Mouse (Mus musculus): Measurements from ENCODE around the gene Kifc3. TPM values are rescaled to one million over a fixed set of nuclear protein-coding genes. Genes with fewer than 3 reads are reported as not detected.
A peak's percentile ranks its signal among the peaks of the same experiment; 100 is the strongest.

Gene Kifc3
- total RNA-seq, 2 experiments from 2014 or later = 55.9 to 58.7 TPM

GRCm38 (mm10) chr8:95137201-95137600 lies 65.4 kb downstream of the Kifc3 start:
- DNase-seq (ENCODE audit: low spot score in 2 of 2) = no peak

GRCm38 (mm10) chr8:95136218-95136617 lies 66.4 kb downstream of the Kifc3 start:
- DNase-seq (ENCODE audit: low spot score in 2 of 2) = no peak

- no peak for DNase-seq (ENCODE audit: low spot score in 2 of 2)
Observed at GRCm38 (mm10) chr8:95135242-95135641, 67.4 kb downstream of the Kifc3 start.

GRCm38 (mm10) chr8:95134186-95134585 lies 68.4 kb downstream of the Kifc3 start:
- DNase-seq (ENCODE audit: low spot score in 2 of 2) = no peak

GRCm38 (mm10) chr8:95131983-95132382 lies 70.6 kb downstream of the Kifc3 start:
- no peak for DNase-seq (ENCODE audit: low spot score in 2 of 2)

- DNase-seq (ENCODE audit: low spot score in 2 of 2) = no peak
Observed at GRCm38 (mm10) chr8:95130966-95131537, 71.6 kb downstream of the Kifc3 start.

- DNase-seq (ENCODE audit: low spot score in 2 of 2) = no peak
Observed at GRCm38 (mm10) chr8:95128750-95129260, 73.8 kb downstream of the Kifc3 start.

GRCm38 (mm10) chr8:95127658-95128057 lies 75.0 kb downstream of the Kifc3 start:
- DNase-seq (ENCODE audit: low spot score in 2 of 2) = no peak

GRCm38 (mm10) chr8:95126497-95126896 lies 76.1 kb downstream of the Kifc3 start:
- no peak for DNase-seq (ENCODE audit: low spot score in 2 of 2)

- DNase-seq (ENCODE audit: low spot score in 2 of 2) = no peak
Observed at GRCm38 (mm10) chr8:95123455-95123854, 79.2 kb downstream of the Kifc3 start.

- DNase-seq (ENCODE audit: low spot score in 2 of 2) = peak in 1 of 2 experiments; percentile 29
Observed at GRCm38 (mm10) chr8:95113750-95114149, 88.9 kb downstream of the Kifc3 start.

- no peak for DNase-seq (ENCODE audit: low spot score in 2 of 2)
Observed at GRCm38 (mm10) chr8:95113108-95113507, 89.5 kb downstream of the Kifc3 start.

GRCm38 (mm10) chr8:95112594-95112993 lies 90.0 kb downstream of the Kifc3 start:
- no peak for DNase-seq (ENCODE audit: low spot score in 2 of 2)

- no peak for DNase-seq (ENCODE audit: low spot score in 2 of 2)
Observed at GRCm38 (mm10) chr8:95107306-95107705, 95.3 kb downstream of the Kifc3 start.

- DNase-seq (ENCODE audit: low spot score in 2 of 2) = no peak
Observed at GRCm38 (mm10) chr8:95101972-95102371, 100.6 kb downstream of the Kifc3 start.

- DNase-seq (ENCODE audit: low spot score in 2 of 2) = peak; percentile 73 to 79
Observed at GRCm38 (mm10) chr8:95099009-95099408, 103.6 kb downstream of the Kifc3 start.

GRCm38 (mm10) chr8:95093574-95093973 lies 109.0 kb downstream of the Kifc3 start:
- DNase-seq (ENCODE audit: low spot score in 2 of 2) = no peak

GRCm38 (mm10) chr8:95085432-95086141 lies 117.0 kb downstream of the Kifc3 start:
- DNase-seq (ENCODE audit: low spot score in 2 of 2) = no peak

GRCm38 (mm10) chr8:95084744-95085431 lies 117.7 kb downstream of the Kifc3 start:
- DNase-seq (ENCODE audit: low spot score in 2 of 2) = no peak

GRCm38 (mm10) chr8:95084261-95084660 lies 118.4 kb downstream of the Kifc3 start:
- no peak for DNase-seq (ENCODE audit: low spot score in 2 of 2)

- DNase-seq (ENCODE audit: low spot score in 2 of 2) = no peak
Observed at GRCm38 (mm10) chr8:95081650-95082049, 121.0 kb downstream of the Kifc3 start.
